Mouse (Mus musculus): ENCODE data around the gene Sctr.
A peak's percentile ranks its signal among the peaks of the same experiment; 100 is the strongest.

The Sctr gene

GRCm38 (mm10) chr1:120027693-120028092, 21.0 kb downstream of the Sctr start:
- no peak for DNase-seq (ENCODE audit: low read depth, low spot score)

- DNase-seq (ENCODE audit: low read depth, low spot score): no peak
Measured at GRCm38 (mm10) chr1:120030474-120030873, 23.8 kb downstream of the Sctr start.

GRCm38 (mm10) chr1:120032804-120033468, 26.2 kb downstream of the Sctr start:
- DNase-seq (ENCODE audit: low read depth, low spot score): peak; percentile 71

GRCm38 (mm10) chr1:120033469-120033854, 26.8 kb downstream of the Sctr start:
- no peak for DNase-seq (ENCODE audit: low read depth, low spot score)

DNA sequence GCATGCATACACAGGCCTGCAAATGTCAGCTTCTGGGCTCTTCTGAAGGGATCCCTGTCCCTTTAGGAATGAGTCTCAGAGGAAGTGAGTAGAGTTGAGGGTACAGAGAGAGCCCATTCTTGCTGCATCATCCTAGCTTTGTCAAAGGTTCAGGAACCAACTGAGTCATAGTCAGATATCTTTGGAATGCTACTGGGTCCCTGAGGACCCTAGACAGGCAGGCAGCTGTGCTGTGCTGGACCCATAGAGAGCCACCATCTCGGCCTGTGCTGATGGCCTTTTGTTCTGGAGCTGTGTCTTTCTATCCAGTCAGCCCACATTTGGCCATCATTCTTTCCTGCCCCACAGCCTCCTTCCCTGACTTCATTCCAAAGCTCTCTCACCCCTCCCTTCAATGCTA, 28.1 kb downstream of the Sctr start:
- DNase-seq (ENCODE audit: low read depth, low spot score): no peak

- DNase-seq (ENCODE audit: low read depth, low spot score): no peak
Measured at GRCm38 (mm10) chr1:120035456-120036034, 28.9 kb downstream of the Sctr start.

GRCm38 (mm10) chr1:120037021-120037683, 30.5 kb downstream of the Sctr start:
- DNase-seq (ENCODE audit: low read depth, low spot score): no peak

DNA sequence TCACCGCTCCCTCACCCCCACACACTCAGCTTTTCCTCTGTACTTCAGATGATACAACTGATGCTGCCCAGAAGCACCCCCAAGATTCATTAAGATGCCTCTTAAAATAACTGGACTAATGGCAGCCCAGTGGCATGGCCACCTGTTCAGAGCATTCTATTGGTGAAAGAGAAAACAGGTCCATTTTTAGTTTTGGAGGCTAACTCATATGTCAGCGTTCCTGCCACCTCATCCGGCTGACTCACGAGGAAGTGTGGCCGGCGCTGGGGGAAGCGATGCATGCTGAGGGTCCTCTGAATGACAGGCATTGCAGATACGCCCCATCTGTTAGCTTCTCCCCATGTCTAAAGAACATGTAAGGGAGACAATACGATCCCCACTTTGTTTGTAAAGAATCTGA, 31.9 kb downstream of the Sctr start:
- DNase-seq (ENCODE audit: low read depth, low spot score): no peak

DNA sequence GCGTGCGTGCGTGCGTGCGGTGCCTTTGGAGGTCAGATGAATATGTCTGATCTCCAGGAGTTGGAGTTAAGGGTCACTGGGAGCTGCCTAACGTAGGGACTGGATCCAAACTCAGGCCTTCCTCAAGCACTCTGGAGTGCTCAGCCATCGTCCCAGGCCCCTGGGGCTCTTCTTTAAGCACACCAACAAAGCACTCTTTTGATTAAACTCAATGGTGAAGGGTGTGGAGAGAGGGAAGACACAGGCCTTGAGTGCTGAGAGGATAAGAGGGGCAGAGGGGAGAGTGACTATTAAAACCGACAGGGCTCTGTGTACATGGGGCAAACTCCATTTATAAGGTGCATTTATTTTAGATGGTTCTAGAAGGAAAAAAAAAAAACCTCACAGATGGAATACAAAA, 35.7 kb downstream of the Sctr start:
- DNase-seq (ENCODE audit: low read depth, low spot score): peak; percentile 5

DNA sequence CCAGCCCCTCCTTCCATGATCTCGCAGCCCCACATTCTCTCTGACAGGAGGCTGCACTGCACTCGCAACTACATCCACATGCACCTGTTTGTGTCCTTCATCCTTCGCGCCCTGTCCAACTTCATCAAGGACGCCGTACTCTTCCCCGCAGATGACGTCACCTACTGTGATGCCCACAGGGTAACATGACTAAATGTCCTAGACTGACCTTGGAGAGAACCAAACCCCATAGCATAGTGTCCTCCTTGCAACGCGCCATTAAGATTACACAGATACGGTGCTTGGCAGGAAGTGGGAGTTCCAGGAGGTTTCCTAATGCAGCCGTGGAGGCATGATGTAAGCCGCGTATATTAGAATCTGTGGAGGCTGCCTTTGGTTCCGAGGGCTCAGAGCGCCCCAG, 37.9 kb downstream of the Sctr start:
- DNase-seq (ENCODE audit: low read depth, low spot score): no peak

DNA sequence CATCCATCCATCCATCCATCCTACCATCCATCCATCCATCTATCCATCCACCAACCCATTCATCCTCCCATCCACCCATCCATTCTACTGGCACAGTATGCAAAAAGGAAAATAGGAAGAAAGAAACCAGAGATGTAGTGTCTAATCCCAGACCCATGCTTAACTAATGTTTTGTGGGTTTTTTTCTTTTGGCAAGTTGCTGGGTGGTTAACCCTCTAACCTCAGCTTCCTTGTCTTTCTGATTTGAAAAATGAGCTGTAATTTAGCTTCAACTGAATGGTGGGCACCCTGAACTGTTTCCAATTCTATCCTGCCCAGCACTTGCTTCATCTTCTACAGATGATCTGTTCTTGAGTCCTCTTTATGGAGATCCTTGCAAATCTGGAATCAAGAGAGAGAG, 40.6 kb downstream of the Sctr start:
- DNase-seq (ENCODE audit: low read depth, low spot score): no peak

- DNase-seq (ENCODE audit: low read depth, low spot score): no peak
Measured at GRCm38 (mm10) chr1:120051070-120051469, 44.4 kb downstream of the Sctr start.

DNA sequence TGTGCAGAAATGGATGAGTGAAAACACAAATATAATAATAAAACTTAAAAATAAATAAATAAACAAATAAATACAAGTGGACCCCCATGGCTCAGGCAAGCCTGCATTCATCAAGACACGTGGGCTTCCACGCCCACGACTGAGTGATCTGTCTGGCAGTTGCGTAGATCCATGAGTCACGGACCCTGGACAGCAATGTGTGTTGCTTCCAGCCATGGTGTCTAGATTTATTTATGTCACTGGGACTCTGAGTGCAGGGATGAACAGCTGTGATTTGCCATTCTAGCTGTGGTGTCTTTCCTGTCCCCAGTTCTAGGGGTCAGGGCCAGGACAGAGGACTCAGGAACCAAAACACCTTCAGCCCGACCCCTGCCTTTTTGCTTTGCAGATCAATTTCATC, 48.3 kb downstream of the Sctr start:
- DNase-seq (ENCODE audit: low read depth, low spot score): no peak

- no peak for DNase-seq (ENCODE audit: low read depth, low spot score)
Measured at GRCm38 (mm10) chr1:120055475-120055874, 48.8 kb downstream of the Sctr start.

GRCm38 (mm10) chr1:120056236-120056635, 49.5 kb downstream of the Sctr start:
- DNase-seq (ENCODE audit: low read depth, low spot score): no peak

DNA sequence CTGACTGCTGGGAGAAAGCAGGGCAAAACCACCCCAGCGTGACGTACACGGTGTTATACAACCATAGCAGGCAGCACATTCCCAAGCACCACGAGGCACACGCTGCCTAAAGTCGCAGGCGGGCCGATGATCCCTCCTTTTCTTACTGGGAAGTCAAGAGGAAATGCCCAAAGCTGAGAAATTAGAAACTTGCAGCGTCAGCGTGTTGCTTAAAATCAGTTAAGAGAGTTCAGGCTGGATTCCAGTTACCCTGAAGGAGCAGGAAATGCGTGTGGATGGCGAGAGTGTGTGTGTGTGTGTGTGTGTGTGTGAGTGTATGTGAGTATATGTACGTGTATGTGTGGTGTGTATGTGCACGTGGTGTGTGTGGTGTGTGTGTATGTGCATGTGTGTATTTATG, 50.4 kb downstream of the Sctr start:
- DNase-seq (ENCODE audit: low read depth, low spot score): no peak

- DNase-seq (ENCODE audit: low read depth, low spot score): no peak
Measured at GRCm38 (mm10) chr1:120057674-120058430, 51.2 kb downstream of the Sctr start.

DNA sequence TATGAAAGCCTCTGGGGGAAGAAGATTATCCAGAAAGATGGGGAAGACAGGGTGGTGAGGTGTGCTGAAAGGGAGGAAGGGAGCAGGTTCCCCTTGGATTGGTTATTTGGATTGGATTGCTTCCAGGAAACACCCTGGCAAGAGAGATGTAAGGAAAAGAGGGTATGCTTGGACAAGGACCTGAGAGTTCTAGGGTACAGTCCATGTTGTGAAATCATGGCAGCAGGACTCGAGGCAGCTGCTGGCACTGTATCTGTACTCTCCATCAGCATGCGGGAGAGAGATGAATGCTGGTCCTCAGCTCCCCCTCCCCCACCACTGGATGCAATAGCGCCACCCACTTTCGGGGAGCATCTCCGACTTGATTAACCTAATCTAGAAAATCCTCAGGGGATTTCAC, 54.0 kb downstream of the Sctr start:
- DNase-seq (ENCODE audit: low read depth, low spot score): no peak

DNA sequence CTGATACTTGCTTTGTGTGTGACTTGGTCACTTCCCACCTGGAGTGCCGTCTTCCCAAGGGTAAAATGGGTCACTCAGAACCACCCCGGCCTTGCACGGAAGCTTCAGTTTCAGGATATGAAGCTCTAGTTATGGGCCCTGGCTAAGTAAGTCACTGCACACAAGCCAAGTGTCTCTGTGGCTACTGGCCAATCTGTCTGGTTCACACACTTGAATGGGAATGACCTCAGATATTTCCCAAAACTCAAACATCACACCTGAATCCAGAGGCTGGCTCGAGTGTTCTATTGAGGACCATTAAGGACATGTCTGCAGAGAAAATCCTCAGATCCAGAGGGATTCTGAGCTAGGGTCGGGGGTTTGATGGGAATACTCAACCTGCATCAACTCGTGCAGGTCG, 55.5 kb downstream of the Sctr start:
- no peak for DNase-seq (ENCODE audit: low read depth, low spot score)

DNA sequence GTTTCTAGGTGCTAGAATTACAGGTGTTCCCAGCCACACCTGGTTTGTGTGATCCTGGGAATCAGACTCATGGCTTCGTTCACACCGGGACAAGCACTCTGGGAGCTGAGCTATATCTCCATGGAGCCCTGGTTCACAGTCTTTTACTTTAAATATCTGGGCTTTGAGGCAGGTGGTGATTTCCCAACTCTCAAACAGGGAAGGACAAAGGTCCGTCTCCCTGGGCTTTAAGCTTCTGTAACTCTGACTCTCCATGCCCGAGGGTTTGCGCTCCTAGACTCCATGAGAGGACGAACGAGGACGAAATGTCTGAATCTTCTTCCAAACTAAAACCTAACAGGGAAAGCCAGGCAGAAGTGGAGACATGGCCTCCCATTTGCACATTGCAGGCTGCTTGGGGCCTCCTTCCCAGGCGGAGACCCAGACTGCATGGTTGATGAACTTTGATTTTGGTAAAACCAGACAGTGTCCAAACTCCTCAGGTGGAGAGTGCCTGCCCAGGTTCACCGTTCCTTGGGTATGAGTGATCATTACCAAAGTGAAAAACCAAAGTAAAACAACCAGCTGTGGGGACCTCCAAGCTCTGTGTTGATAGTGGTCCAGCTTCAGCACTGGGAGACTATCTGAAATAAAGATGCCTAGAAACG, 57.5 kb downstream of the Sctr start:
- DNase-seq (ENCODE audit: low read depth, low spot score): no peak

DNA sequence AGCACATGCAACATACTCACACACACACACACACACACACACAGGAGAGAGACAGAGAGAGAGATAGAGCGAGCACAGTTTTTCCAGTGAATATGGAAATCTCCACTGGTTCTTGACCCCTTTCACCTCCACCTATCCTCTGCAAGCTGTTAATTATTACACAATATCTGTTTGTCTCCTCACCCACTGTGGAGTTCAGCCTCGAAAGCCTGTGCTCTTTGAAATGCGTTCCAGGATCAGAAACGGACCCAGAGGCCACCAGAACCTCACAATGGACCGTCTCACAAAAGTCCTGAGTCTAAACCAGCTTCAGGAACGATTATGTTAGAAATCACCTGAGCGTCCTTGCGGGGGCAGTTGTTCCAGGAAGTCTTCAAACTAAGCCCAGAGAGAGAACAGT, 59.5 kb downstream of the Sctr start:
- no peak for DNase-seq (ENCODE audit: low read depth, low spot score)

- no peak for DNase-seq (ENCODE audit: low read depth, low spot score)
Measured at GRCm38 (mm10) chr1:120066625-120067024, 59.9 kb downstream of the Sctr start.
